Mouse (Mus musculus) spleen, adult 18-20 months (tissue): ENCODE results near the gene D930007J09Rik.
A peak's percentile ranks its signal among the peaks of the same experiment; 100 is the strongest.

Source experiments
- DNase-seq, 2 experiments: peaks; one replicate each; pipeline ENCODE4 v3.0.0; 2022; ENCODE audit warnings: mixed read lengths in 2 of 2

D930007J09Rik gene

DNA sequence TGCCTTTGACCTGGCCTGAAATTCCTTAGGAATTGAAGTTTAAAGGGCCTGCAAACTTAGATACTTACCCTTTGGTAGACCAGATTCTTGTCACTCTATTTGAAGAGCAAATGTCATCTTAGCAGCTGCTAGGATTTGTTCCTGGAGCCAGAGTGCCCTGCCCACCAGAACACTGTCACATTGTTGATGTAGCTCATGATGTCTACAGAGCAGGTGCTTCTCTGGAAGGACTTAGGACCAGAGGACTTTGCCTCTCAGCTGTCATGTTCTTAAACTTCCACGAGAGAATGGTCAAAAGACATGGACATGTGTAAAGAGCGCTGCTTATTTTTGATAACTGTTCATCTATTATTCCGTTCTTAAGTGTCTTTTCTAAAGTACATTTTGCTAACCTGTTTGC, 16.6 kb upstream of the D930007J09Rik start:
- DNase-seq, result no peak

DNA sequence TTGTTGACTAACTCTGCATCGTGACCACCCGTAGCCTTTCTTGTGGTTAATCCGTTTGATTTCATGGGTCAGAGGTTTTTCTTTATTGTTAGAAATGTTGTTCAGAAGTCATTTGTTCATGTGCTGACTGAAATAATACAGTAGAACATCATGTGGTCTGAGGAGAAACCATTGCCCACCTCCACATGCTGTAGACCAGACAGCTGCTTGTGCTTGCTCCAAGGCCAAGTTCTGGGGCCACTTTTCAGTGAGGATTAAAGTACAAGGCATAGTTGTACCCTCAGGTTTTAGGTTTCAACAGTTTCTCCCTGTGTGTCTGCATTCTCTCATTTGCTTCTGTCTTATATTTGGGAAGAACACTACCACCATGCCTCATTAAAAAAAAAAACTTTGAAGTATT, 5.0 kb upstream of the D930007J09Rik start:
- no peak for DNase-seq

DNA sequence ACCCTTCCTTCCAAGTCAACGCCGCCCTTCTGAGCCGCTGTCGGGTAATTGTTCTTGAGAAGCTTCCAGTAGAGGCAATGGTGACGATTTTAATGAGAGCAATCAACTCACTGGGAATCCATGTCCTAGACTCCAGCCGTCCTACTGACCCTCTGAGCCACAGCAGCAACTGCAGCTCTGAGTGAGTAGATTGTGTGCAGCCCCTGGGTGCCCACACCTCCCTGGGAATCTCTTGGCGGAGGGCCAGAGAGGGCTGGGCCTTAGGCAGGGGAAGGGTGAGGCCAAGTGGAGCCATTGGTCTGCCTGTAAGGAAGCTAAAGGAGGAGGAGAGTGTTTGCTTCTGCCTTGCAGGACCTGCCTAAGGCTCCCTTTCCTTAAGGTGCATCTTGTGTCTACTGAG, 4.2 kb upstream of the D930007J09Rik start:
- DNase-seq, result no peak

DNA sequence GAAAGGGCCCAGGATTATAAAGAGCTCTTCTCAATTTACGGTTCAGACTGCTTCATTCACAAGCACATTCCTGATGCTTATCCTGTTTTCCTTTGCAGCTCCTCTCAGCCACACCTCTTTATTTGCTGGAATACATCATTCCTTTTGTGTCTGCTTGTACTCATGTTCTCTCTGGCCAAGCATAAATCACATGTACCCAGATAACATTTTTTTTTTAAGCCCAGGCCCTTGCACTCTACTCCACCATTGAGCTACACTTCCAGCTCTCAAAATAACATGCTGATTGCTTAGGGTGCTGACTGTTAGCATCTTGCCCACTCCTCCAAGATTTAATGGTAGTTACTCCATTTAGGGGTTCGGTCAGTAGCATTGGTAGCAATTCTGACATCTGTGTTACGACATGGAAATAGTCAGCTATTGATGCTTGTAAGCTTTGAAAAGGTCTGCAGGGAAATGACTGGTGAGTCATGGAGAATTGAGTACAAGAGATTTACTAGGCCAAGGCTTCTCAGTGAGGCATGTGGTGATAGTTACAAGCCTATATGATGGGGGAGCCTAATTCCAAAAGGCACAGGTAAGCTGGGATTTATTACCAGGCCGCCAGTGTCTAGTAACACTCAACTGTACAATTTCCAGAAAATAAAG, 1.2 kb upstream of the D930007J09Rik start:
- DNase-seq, result no peak

DNA sequence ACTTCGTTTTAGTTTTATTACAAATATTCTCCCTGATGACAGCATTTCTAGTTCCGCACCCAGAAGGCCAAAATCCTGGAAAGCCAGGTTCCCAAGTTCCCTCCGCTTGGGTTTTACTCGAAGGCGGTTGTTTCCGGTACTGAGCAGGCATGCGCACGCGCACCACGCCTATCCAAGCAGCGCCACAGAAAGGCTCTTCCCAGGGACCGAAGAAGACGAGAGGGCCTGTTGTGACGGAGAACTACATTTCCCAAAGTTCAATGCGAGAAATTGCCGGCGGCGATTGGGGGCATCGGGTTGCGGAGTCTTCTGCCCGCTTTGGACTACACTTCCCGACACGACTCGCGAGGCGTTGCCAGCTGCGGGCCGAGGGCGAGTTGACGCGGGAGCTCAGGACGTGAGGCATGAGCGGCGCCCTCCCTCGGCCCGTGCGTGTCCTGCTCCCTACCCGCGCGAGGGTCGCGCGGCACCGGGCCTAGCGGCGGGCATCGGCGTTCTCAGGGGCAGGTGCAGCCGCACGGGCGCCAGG, 892 bp downstream of the D930007J09Rik start, which contains the start of gene Wrnip1:
TSS of gene Wrnip1 (plus strand) at position 346 of the 529 bp plus-strand sequence.
- DNase-seq, result peak; percentile 84 to 91

DNA sequence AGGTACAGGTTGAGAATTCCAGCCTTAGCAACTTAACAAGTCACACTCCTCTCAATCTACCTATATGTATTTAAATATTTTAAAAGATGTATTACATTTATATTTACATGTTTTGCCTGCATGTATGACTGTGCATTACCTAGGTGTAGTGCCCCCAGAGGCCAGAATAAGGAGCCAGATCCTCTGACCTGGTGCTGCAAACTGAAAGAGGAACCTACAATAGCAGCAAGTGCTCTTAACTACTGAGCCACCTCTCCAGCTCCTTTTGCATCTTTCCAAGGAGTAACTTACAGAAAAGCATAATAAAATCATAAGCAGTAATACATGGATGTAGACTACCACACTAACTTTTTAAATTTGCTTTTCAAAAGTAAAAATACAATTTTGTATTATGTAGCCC, 1.8 kb downstream of the D930007J09Rik start:
- peak; percentile 21 to 28 for DNase-seq

DNA sequence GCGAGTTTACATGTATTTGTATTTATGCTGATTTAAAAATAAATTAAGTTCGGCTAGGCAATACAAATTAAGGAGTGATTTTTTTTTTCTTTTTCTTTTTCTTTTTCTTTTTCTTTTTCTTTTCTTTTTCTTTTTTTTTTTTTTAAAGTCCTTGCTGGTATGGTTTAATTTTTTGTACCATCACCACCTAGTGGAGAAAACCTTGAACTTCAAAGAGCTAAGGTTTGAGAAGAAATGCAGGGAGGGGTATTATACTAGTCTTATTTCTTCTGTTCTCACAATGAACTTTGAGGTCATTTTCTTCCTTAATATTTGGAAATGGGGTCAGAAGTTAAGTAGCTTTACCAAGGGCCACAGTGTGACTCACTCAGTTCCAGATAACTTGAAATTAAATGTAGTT, 3.5 kb downstream of the D930007J09Rik start:
- DNase-seq, result no peak

DNA sequence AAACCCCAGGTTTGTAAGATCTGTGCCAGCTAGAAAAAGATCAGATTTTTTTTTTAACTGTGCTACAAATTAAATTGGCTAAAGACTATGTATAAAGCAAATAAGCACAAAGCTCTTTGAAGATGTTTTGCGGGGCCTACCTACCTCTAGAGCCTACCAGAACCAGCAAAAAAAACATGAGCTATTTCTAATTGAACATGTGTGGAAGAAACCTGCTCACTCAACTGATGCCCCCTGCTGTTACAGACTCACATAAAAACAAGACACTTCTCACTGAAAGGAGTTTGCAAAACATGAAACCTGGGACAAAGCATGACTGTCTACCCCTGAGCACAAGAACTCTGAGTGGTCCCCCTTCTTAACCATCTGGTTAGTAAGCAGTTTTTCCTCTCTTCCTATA, 5.6 kb downstream of the D930007J09Rik start:
- no peak for DNase-seq

DNA sequence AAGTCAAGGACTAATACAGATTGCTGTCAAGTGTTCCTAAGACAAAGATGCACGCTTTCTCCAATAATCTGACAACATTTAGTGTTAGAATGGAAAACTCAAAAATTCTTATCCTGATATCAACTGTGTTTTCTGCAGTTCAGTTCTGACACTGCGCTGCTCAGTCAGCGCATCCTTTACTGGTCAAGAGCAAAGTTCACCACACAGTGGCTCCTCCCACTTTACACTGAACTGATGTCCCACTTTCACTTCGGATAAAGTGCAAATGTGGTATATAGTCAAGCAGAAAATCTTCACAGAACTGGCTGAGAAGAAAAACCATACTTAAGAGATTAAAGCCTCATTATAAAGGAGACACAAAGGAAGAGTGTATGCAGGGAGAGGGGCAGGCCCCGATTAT, 7.5 kb downstream of the D930007J09Rik start:
- DNase-seq, result no peak

DNA sequence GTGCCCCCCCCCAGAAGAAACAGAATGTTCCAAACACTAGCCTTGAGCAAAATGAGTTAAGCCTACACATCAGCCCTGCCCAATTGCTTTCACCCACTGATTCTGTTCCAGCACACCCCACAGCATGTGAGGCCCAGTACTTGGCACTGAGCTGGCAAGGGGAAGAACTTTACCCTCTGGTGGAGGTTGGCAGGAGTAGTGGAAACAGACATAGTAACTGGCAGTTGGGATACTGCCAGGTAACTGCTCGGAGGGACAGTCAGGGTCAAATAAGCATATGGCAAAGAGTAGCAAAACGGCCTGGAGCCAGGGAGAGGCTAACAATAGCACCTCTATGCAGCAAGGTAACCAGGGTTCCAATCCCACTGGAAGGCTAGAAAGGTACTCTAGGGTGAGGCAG, 8.0 kb downstream of the D930007J09Rik start:
- no peak for DNase-seq

DNA sequence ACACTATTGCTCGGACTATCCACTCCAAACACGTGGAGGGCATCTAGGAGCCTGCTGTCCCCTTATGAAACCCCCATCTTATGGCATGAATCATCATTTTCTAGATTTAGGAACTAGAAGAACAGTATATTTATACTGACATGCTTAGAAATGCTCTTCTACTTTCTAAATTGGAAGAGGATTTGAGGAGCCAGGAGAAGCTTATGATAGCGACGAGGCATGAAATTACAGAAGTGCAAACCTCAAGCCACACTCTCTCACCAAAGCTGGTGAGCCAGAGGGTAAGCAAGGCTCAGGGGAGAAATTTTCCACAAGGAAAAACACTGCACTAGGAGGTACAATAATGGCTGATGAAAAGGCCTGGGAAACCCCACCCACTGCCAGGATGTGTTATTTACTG, 12.9 kb downstream of the D930007J09Rik start:
- DNase-seq, result no peak

DNA sequence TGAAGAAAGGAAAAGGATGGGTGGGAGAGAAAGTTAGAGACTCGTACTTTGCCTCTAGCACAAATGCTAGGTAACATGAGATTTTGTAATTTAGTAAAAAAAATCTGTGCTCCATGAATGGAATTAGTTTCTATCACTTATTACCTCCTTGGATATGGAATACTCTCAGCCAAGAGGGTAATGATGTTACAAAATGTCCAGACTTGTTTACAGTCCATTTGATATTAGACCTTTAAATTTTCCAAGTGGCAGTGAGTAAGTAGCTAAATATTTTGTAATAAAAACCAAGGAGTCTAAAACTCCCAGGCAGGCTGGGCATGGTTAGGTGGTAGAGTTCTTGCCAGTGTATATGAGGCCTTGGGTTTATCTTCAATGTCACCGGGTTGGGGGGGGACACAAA, 15.1 kb downstream of the D930007J09Rik start:
- no peak for DNase-seq

DNA sequence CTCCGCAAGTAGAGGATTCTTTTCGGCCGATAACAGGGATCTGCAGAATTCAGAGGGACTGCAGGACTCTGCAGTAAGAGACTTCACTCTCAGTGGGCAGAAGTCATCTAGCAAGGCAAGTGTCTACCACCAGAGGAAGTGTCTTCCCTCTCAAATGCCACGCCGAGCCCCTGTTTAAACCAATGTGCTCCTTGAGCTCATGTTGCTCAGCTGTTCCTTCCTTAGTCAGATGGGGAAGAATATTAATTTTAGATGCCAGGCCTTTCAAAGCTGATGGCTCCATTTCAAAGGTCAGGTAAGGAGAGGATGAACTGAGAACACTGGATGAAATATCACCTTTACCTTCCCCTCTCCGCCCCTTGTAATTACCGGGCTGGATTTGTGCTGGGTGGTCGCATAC, 18.8 kb downstream of the D930007J09Rik start, which contains the start of gene Mylk4:
TSS of gene Mylk4 (minus strand) at position 139 of the 400 bp plus-strand sequence.
- DNase-seq, result no peak

DNA sequence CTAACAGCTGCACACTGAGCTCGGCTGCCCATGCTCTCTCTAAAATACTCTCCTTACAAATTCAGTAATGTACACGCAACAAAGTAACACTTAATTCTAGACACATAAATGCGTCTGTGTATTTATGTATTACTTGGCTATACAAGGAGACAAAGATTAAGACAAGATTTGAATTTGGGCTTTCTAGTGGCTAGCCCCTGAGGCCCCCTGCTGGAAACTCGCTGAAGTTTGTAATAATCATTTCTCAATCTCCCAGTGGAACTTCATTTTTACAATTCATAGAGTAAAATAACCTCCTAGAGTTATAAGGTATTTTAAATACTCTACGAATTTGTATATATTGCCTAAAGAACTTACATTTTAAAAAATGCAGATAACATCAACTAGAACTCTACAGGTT, 19.6 kb downstream of the D930007J09Rik start:
- no peak for DNase-seq

DNA sequence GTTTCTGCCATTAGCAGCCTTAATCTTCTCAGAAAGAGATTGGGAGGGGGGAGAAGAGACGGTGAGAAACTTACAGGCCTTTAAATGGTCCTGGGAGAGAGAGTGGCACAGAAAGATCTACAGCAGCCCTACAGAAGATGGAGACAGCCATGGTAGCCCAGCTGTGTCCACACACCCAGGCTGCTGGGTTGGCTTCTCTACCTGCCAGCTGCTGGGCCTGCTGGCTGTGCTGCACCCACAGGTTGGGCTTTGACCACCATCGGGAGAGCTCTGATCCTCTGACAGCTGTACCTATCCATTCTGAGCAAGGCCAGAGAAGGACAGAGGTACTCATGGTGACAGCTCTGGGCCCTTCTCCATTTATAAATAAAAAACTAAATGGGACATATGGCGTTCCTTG, 23.8 kb downstream of the D930007J09Rik start:
- DNase-seq, result no peak

DNA sequence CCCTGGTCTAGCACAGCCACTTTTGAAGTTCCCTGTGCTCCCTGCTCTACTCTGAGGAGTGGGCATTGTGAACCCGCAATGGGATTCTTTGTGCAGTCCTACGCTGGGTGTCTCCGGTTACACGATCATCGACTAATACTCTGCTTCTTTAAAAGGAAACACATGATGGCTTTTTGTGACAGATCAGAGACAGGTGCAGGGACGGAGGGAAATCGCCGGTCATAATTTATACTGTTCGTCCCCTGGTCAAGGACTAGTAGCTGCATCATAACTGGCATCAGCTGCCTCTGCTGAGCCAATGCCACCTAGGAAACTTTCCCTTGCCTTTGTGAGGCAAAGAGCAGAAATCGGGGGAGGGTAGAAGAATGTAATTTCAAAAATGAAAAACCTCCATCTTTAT, 26.3 kb downstream of the D930007J09Rik start:
- no peak for DNase-seq

DNA sequence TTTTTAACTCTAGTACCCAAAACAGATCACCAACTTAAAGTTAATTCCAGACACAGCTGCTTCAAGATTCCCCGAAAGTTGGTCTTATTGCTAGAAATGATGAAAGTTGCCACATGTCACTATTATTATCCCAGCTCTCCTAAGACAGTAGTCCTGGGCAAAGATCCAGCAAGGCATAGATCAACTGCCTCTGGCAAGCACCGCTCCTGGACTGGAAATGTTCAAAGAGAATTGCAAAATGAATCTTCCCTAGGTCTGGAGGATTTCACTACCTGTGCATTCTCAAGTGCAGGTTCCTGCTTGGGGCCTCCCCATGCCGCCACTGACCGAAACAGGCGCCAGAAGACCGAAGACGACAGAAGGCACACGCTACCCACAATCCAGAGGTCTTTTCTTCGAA, 26.8 kb downstream of the D930007J09Rik start:
- DNase-seq, result no peak

DNA sequence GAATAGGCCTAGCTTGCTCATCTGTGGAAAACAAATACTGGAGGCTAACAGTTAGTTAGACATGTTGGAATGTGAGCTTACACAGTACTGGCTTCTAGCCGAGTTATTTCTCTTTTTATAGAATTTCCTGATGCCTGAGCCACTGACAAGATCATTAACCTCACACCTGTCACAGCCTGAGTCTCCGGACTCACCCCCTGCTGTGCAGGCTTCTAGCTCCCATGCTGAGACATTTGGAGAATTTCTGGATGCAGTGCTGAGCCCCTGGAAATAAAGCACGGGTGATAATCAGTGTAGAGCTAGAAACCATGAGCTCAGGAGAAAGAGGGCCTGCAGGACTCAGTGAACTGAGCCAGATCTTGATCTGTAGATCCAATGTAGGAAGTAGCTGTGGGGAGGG, 32.7 kb downstream of the D930007J09Rik start:
- DNase-seq, result no peak

DNA sequence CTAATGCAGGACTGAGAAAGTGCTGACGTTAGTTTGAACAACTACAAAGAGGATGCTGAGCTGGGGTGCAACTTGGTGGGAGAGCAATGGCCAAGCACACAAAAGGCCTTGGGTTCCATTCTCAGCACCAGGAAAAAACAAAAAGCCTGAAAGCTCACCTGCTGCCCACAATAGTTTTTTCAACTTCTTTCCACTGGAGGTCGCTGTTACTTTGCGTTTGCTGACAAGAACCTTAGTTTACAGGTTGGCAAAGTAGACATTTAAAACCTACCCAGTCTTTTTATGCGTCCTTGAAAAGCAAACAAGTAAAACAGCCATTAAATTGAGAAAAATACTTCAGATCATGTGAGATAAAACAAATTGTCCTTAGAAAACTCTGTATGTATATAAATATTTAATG, 34.5 kb downstream of the D930007J09Rik start:
- DNase-seq, result peak in 1 of 2 experiments; percentile 3

DNA sequence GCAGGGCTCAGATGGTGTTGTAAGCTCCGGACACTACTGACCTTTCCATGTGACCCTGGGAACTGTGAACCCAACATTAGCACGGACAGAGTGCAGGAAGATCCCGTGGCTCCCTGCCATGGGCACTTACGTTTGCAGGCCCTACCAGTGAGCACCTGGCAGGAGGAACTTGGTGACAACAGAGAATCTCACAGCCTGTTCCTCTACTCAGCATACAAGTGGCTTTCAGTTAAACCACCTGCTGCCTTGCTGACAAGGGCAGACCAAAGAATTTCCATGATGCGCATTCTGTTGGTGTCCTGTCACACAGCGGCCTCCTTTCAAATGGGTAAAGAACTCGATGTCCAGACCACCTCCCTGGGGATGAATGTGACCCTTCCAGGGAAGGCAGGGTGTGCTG, 38.2 kb downstream of the D930007J09Rik start:
- no peak for DNase-seq

DNA sequence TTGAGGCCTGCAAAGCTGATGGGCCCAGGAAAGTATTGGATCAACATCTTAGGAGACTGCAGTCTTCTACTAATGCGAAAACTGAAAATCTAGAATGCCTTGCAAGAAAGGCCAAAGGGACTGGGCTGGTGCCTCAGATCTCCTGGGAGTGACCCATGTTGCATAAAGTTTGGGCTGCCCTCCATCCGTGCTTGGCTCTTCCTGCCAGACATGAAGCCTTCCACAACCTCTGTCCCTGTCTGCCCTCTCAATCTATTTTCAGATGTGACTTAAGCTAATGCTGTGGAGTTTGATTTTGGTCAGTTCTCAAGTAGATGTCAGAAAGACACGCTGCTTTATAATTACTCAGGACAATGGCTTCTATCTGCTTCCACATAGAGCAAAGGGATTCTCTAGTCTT, 39.5 kb downstream of the D930007J09Rik start:
- no peak for DNase-seq

DNA sequence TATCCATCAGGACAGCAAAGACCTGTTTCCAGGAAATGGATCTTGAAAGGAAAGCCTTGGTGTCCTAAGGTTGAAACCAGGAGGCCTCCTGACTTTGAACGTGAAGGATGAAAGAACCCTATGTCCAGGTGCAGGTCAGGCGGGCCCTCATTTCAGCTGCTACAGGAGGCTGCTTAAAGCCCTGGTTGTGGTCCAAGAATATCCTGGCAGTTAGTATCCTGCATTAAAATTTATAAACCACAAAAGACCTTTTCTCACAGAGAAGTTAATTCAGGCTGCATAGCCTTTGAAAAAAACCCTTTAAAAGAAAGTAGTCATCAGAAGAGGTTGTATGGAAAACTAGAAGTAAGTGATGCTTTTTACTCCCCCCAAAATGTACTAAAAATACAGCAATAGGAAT, 41.9 kb downstream of the D930007J09Rik start:
- no peak for DNase-seq

DNA sequence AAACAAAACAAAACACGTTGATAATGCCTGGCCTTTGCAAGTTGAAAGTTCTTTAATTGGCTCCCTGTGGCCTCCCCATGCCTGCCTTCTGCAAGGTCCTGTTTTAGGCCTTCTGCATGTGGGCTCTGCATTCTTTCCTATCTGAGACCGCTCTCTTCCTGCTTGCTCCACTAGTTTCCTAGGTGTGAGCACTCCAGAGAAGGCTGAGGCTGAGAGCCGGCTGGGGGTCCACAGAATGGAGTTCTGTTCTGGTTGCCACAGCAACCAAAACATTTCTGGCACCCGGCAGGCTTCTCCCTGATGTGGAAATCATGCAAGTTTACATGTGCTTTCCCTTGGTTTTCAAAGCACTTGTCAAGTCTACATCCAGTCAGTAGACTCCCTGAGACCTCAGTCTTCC, 43.6 kb downstream of the D930007J09Rik start:
- DNase-seq, result no peak
